Mouse (Mus musculus) sigmoid colon, adult 10 weeks (tissue): ENCODE data around the gene Kcnk6. TPM values are rescaled to one million over a fixed set of nuclear protein-coding genes. Genes with fewer than 3 reads are reported as not detected.

Source experiments
- polyA plus RNA-seq: library from polyadenylated mRNA; stranded (reverse); fragments of 350-450 nt; fragmentation: Illumina TruSeq; extraction: RNeasy Lipid Tissue Mini Kit (QIAGEN cat#74804); gene quantifications from one replicate; pipeline ENCODE4 v1.2.3, GENCODE M21; 2014; ENCODE audit warnings: low read depth, low replicate concordance

Gene Kcnk6
- polyA plus RNA-seq = 37.3 TPM

DNA sequence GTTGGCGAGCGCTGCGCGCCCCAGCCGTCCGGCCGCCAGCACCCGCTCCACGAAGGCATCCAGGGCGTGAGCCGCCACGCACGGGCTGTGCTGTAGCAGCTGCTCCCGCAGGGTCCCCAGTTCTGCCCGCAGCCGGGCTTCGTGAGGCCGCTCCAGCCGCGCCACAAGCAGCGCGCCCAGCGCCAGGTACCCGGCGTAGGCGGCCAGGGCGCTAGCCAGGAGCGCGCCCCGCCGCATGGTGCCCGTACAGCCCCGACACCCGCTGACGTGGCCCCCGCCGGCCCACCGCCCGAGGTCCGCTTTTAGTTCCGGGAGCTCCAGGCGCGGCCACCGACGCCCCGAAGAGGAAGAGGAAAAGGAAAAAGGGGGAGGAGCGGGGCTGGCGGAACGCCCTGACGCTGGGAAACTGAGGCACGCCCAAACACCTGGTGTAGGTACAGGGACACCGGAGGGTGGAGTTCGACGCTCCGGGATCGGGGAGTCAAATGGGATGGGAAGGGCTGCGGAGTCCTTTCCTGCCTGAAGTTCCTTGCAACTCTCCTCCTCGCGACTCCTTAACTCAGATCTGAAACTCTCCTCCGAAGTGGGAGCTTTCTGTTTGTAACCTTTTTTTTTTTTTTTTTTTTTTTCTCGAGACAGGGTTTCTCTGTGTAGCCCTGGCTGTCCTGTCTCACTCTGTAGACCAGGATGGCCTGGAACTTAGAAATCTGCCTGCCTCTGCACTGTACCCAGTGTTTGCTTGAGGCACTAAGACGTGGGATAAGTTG is at the start of gene Kcnk6:
Kcnk6 (minus strand) TSS at position 269 of the 767 bp plus-strand sequence.

DNA sequence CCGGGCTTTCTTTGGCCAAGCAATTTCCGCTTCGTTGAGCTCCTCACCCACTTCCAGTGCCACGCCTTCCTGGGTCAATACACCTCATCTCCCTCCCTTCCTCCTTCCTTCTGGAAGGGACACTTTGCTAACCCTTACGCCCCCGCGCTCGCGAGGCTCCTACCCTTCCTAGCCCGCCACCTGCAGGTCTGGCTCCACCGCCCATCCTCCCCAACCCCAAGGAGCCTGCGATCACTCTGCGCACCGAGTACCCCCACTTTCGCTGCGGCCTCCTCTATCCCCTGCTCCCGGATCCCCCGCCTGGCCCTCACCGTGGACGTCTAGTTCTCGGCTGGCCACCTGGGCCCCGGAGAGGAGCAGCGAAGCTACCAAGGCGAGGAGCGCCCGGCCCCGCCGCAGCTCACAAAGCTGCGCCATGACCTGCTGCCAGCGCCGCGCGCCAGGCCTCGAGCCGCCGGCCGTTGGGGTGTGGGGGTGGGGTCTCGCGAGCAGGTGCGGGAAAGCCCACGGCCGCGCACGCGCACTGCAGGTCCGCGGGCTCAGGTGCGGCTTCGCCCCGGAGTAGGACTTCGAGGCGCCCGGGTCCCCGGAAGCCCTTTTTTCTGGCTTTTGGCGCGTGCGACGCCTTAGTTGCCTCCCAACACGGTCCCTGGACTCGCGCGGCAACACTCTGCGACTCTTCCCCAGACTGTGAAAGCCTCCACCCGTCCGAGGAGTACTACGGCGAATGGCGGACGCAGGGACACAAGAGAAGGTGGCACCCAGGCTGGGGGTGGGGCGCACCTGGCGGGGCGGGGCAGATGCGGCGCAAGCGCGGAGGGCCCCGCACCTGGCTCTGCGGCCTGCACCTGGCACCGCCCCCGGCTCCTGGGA is 49.1 kb upstream of the Kcnk6 start, which contains the start of gene Spint2:
Spint2 (minus strand) TSS at position 712 of the 873 bp plus-strand sequence.

DNA sequence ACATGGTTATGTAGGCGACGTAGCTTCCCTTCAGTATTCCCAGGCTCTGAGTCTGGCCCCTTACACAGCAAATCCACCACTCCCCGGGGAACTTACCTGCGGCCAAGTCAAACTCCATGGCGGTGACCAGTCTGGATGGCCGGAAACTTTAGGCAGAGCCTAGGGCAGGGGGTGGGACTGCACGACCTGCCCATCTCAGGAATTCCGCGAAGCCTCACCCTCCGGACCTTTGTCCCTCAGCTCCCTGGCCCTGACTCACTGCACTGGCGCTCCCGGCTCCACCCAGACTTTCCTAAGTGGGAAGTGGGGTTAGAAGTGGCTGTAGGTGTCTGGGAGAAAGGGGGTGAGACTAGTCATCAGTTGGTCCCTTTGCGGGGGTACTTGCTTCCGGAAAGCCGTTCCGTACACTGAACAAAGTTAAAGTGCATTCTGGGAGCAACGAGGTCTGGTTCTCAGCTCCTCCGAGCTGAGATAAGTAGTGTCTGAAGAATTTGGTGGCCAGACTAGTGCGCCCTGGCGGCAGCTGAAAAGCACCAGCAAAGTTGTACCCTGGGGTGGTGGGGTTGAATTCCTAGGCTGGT is 16.0 kb upstream of the Kcnk6 start, which contains the start of gene 2200002D01Rik:
2200002D01Rik (minus strand) TSS at position 206 of the 581 bp plus-strand sequence.

DNA sequence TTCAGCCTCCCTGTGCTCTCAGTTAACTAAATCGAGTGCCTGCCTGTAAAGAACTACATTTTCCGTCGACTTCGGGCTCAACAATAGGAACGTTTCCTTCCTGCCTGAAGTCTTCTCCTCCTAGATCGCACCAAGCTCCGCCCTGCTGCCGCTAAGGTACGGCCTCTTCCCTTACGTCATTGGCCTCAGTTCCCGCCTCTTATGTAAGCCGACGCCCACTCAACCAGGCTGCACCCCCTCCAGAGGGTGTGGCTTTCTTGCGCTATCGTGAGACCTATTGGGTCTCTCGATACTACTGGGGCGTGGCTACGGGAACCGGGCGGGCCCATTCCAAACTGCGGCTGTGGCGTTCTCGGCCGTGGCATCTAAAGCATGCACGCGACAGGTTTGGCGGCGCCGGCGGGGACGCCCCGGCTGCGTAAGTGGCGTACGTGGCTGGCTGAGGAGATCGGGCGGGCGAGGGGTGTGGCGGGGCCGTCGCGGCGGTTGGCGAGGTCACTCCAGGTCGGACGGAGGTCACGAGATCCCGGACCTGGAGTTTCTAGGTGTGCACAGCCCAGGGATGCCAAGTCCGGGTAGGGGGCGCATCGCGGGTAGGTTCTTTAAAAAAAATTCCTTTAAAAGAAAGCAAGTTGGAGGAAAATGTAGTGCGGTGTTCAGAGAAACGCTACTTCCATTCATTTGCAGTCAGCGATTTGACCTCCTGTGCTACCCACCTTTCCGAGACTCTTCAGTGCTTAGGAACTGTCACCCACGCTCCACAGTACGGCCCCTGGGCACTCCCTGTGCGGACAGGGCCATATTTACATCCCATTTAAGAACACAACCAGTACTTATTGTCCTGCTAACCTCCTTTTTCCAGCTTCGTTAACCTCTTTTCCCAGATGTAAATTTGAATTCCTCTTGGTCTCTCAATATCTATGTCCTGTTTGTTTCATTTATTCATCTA is 6.0 kb upstream of the Kcnk6 start, which contains the start of gene Yif1b:
Yif1b (plus strand) TSS at position 311 of the 949 bp plus-strand sequence.

DNA sequence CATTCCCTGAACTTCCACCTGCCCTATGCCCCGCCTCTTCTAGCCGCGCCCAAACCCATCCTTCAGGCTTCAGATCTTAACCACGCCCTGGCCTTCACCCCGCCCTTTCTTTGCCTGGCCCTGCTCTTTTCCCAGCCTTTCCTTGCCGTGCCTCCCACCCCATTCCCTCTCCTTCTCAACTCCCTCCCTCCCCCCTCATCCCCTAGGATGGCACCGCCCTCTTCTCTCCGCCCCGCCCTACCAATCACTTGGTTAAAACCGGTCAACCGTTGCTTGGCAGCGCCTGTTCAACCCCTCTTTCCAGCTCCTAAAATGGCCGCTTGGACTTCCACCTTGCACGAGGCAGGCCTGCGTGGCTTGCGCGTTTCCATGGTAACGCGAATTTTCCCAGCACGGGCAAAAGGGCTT is 18.6 kb downstream of the Kcnk6 start, which contains the start of gene Catsperg1:
Catsperg1 (minus strand) TSS at position 361 of the 408 bp plus-strand sequence.

DNA sequence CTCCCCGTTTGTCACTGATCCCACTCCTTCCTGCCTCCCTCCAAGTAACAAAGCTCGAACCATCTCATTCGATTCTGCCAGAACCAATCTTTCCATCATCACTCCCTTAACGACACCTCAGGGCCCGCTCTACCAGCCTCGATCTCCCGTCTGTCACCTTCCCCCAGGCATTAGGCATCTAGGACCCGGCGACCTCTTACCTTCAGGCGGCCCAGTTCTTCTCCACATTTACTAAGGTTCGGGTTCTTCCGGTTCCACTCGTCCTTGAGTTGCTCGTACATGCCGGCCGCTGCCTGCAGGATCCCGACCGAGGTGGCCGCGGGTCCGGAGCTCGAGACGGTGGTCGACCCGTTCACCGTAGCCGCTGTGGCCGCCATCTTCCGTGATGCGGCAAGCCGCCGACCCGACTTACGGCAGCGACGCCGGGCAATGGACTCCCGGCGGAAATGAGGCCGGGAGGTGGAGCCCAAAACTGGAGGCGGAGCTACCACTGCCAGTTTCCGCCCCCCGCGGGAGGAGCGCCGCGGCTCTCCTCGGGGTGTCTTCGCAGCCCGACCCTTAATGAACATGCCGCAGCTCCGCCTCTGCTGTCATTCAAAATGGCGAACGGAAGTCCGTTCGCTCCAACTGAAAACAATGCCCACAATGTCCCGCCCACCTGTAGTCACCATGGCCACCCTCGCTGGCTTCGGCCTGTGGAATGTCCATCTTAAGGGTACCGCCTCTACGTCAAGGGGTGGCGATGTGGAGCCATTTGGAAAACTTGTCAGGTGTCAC is 52.0 kb downstream of the Kcnk6 start, which contains the start of gene Psmd8:
Psmd8 (minus strand) TSS at position 625 of the 777 bp plus-strand sequence.

Other genes starting within 250 kb of the Kcnk6 start
- 0.03 TPM for gene Ryr1, start 107.3 kb downstream of the Kcnk6 start, polyA plus RNA-seq
- 1.1 TPM for gene Rasgrp4, start 97.7 kb downstream of the Kcnk6 start, polyA plus RNA-seq
- gene Fam98c, start 76.3 kb downstream of the Kcnk6 start, polyA plus RNA-seq = 19.6 TPM
- gene Ggn, start 62.3 kb downstream of the Kcnk6 start, polyA plus RNA-seq = not detected
- gene Spred3, start 62.1 kb downstream of the Kcnk6 start, polyA plus RNA-seq = 3.9 TPM
- 63.0 TPM for gene Psmd8, start 51.8 kb downstream of the Kcnk6 start, polyA plus RNA-seq
- 0.60 TPM for gene Catsperg1, start 18.5 kb downstream of the Kcnk6 start, polyA plus RNA-seq
- gene Yif1b, start 5.8 kb upstream of the Kcnk6 start, polyA plus RNA-seq = not detected
- gene 2200002D01Rik, start 16.0 kb upstream of the Kcnk6 start, polyA plus RNA-seq = 123 TPM
- 105 TPM for gene Spint2, start 49.4 kb upstream of the Kcnk6 start, polyA plus RNA-seq
- 0.91 TPM for gene Ppp1r14a, start 56.8 kb upstream of the Kcnk6 start, polyA plus RNA-seq
- gene Dpf1, start 71.4 kb upstream of the Kcnk6 start, polyA plus RNA-seq = not detected